Mouse (Mus musculus): ENCODE data around the gene Plekha3. TPM values are rescaled to one million over a fixed set of nuclear protein-coding genes. Genes with fewer than 3 reads are reported as not detected.
A peak's percentile ranks its signal among the peaks of the same experiment; 100 is the strongest.

Gene Plekha3
- 0.54 and 0.81 TPM in 2 replicates for polyA plus RNA-seq (2015; fragmentation: Nextera tagmentation; extraction: Ambion mirVana)

DNA sequence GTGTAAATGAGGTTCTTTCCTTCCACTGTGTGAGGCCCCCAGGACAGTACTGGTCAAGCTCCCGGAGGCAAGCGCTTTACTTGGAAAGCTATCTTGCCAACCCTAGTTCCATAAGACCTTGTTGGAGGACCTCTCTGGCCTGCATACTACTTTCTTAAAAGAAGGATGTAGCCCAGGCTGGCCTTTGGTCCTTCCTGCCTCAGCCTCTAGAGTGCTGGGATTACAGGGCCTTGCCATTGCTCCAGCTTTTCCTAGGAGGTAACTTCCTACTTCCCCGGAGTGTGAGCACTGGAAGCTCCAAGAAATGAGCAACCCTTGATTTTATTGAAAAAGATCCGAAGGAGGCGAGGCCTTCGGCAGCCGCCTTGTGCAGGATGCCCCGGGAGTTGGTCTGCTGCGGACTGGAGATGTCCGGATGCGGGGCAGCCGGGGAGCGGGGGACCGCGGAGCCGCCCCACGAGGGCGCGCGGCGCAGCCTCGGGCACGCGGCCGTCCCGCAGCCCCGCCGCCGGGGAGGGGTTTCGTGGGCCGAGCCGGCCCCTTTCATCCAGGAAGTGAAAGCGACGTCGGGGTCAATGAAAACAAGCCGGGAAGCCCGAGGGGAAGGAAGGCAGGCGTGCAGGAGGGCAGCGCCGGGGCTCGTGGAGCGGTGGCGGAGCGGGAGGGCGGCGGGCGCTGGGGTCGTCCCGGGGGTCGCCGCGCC, at the start of gene Plekha3:
TSS of gene Plekha3 (plus strand) at position 557 of the 703 bp plus-strand sequence.
- H3K9ac ChIP-seq (ENCODE audit: low read depth, low read length) = peak within 1 kb of the TSS; percentile 78
- H3K36me3 ChIP-seq (ENCODE audit: control insufficient read depth, insufficient read depth) = no peaks in the 10 kb centered on the region
- ATAC-seq (ENCODE audit: low read depth) = peak; percentile 74
- no peaks in the 10 kb centered on the region for H3K9me3 ChIP-seq (replicated peaks; ENCODE audit: control insufficient read depth, low read length)
- no peaks in the 10 kb centered on the region for H3K27me3 ChIP-seq (ENCODE audit: control insufficient read depth, insufficient read depth, low read depth, low read length)
- H3K4me1 ChIP-seq (ENCODE audit: control insufficient read depth, low read depth, low read length) = peaks cover 26% of the 10 kb centered on the region
- 4% methylated on average over 47 of the region's 52 CpGs for WGBS (ENCODE audit: insufficient replicate concordance)
- H3K27ac ChIP-seq (ENCODE audit: low read length) = peak within 1 kb of the TSS; percentile 53
- peak within 1 kb of the TSS; percentile 82 for H3K4me3 ChIP-seq (ENCODE audit: low read depth, low read length)
- peak within 1 kb of the TSS; percentile 80 for H3K4me2 ChIP-seq (ENCODE audit: low read depth, low read length)

DNA sequence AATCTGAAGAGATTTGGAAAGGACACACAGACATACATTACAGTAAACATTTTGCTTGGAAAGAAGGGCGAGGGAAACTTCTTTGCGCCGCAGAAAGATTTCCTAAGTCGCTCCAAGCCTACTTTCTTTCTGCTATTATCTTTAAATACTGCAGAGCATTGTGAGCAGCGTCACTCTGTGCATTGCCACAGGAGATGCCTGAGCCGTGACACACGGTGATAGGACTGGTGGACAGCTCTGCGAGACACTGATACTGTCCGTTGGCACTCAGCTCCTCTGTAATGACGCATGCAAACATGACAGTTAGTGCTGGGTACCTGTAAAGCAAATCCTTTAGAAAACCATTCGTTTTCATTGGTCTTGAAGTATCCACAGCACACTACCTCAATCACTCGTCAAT, 44.8 kb upstream of the Plekha3 start:
- no peaks in the 10 kb centered on the region for H3K9me3 ChIP-seq (replicated peaks; ENCODE audit: control insufficient read depth, low read length)
- H3K36me3 ChIP-seq (ENCODE audit: control insufficient read depth, insufficient read depth) = peaks cover 3% of the 10 kb centered on the region; the same call in 1 of the 2 replicates
- no peak overlapping the region for H3K27ac ChIP-seq (ENCODE audit: low read length)
- no peak for ATAC-seq (ENCODE audit: low read depth)
- H3K4me2 ChIP-seq (ENCODE audit: low read depth, low read length) = no peak overlapping the region
- 70% methylated on average over 12 of the region's 12 CpGs for WGBS (ENCODE audit: insufficient replicate concordance)
- no peak overlapping the region for H3K9ac ChIP-seq (ENCODE audit: low read depth, low read length)
- H3K4me3 ChIP-seq (ENCODE audit: low read depth, low read length) = no peak overlapping the region
- H3K4me1 ChIP-seq (ENCODE audit: control insufficient read depth, low read depth, low read length) = no peaks in the 10 kb centered on the region
- H3K27me3 ChIP-seq (ENCODE audit: control insufficient read depth, insufficient read depth, low read depth, low read length) = no peaks in the 10 kb centered on the region

DNA sequence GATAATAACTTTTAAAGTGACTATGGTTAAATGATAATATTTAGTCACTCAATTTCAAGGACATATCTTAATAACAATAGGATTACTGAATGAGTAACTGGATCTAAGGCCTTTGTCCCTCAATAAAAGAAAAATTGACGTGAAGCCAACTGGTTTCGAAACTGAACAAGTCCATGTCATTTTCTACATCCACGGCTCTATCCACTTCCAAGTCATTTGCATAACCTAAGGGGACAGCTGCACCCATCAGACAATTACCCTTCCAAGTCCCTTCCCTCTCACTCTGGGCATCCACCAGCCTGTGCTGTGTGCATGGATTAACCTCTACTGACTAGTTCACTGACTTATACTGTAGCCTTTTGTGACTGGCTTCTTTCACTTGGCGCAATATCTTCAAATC, 43.5 kb upstream of the Plekha3 start:
- H3K4me3 ChIP-seq (ENCODE audit: low read depth, low read length) = no peak overlapping the region
- ATAC-seq (ENCODE audit: low read depth) = no peak
- H3K9ac ChIP-seq (ENCODE audit: low read depth, low read length) = no peak overlapping the region
- 76% methylated on average over 4 of the region's 4 CpGs for WGBS (ENCODE audit: insufficient replicate concordance)
- no peaks in the 10 kb centered on the region for H3K4me1 ChIP-seq (ENCODE audit: control insufficient read depth, low read depth, low read length)
- no peak overlapping the region for H3K4me2 ChIP-seq (ENCODE audit: low read depth, low read length)
- H3K27ac ChIP-seq (ENCODE audit: low read length) = no peak overlapping the region
- H3K36me3 ChIP-seq (ENCODE audit: control insufficient read depth, insufficient read depth) = peaks cover 3% of the 10 kb centered on the region; the same call in 1 of the 2 replicates
- no peaks in the 10 kb centered on the region for H3K27me3 ChIP-seq (ENCODE audit: control insufficient read depth, insufficient read depth, low read depth, low read length)
- H3K9me3 ChIP-seq (replicated peaks; ENCODE audit: control insufficient read depth, low read length) = no peaks in the 10 kb centered on the region

DNA sequence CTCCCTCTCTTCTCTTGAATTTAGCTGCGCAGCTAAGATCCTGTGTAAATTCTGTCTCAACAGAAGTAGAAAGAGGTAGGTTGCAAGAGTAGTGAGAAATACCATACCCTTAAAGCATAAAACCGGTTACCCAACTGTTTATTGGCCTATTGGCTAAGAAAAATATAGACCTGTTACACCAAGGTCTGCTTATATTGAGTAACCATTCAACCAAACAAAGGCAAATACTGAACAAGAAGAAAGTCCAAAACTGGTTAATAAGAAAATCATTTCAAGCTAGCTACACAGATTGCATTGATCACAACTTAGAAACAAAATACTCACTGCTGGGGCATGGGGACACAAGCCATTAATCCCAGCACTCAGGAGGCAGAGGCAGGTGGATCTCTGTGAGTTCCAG, 35.4 kb upstream of the Plekha3 start:
- Histone ChIP-seq H3K4me2 (ENCODE audit: low read depth, low read length) (no peak overlapping the region), H3K27me3 (ENCODE audit: control insufficient read depth, insufficient read depth, low read depth, low read length) (no peaks in the 10 kb centered on the region), H3K36me3 (ENCODE audit: control insufficient read depth, insufficient read depth) (no peaks in the 10 kb centered on the region; the same call in 1 of the 2 replicates), H3K9ac (ENCODE audit: low read depth, low read length) (no peak overlapping the region), H3K4me1 (ENCODE audit: control insufficient read depth, low read depth, low read length) (no peaks in the 10 kb centered on the region), H3K4me3 (ENCODE audit: low read depth, low read length) (no peak overlapping the region), H3K27ac (ENCODE audit: low read length) (no peak overlapping the region), H3K9me3 (replicated peaks; ENCODE audit: control insufficient read depth, low read length) (no peaks in the 10 kb centered on the region)
- no peak for ATAC-seq (ENCODE audit: low read depth)
- WGBS (ENCODE audit: insufficient replicate concordance) = 77% methylated on average over 2 of the region's 2 CpGs

DNA sequence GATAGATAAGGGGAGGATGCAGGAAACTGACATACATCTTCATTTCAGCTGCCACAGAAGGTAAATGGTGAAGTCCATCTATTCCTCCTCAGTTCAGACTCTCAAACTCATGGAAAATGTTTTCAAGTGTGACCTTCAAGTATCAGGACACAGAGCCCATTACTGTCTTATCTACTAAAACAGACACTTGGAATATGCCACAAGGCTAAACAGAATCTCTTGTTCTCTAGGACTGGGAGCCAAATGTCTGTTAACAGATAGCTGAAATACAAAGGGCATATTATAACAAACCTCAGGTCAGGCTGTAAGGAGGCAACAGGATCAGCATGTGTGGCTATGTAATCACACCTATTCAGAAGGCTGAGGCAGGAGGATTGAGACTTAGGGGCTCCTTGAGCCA, 31.3 kb upstream of the Plekha3 start:
- ATAC-seq (ENCODE audit: low read depth) = no peak
- H3K9ac ChIP-seq (ENCODE audit: low read depth, low read length) = no peak overlapping the region
- no peak overlapping the region for H3K4me2 ChIP-seq (ENCODE audit: low read depth, low read length)
- H3K9me3 ChIP-seq (replicated peaks; ENCODE audit: control insufficient read depth, low read length) = no peaks in the 10 kb centered on the region
- no peak overlapping the region for H3K27ac ChIP-seq (ENCODE audit: low read length)
- H3K4me1 ChIP-seq (ENCODE audit: control insufficient read depth, low read depth, low read length) = peaks cover 12% of the 10 kb centered on the region
- no peak overlapping the region for H3K4me3 ChIP-seq (ENCODE audit: low read depth, low read length)
- H3K36me3 ChIP-seq (ENCODE audit: control insufficient read depth, insufficient read depth) = no peaks in the 10 kb centered on the region
- no peaks in the 10 kb centered on the region for H3K27me3 ChIP-seq (ENCODE audit: control insufficient read depth, insufficient read depth, low read depth, low read length)

DNA sequence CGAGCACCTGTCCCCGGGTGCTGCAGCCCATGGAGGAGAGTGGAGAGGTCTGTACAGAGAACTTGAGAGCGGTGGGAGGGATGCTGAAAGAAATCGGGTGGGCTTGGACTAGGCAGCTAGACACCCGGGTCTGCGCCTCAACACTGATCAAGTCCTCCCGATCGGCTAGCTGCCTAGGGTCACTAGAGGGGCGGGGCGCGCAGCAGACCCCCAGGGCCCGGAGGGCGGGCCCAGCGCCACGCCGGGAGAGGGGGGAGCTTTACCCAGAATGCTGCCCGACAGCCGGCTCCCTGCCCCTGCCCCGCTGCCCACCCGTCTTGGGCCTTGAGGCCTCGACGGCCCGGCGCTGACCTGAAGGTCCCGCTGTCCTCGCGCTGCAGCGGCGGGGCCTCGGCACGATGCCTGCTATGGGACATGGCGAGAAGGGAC, 27.6 kb upstream of the Plekha3 start:
- Histone ChIP-seq H3K27me3 (ENCODE audit: control insufficient read depth, insufficient read depth, low read depth, low read length) (no peaks in the 10 kb centered on the region), H3K4me3 (ENCODE audit: low read depth, low read length) (peak overlapping the region; percentile 75), H3K36me3 (ENCODE audit: control insufficient read depth, insufficient read depth) (no peaks in the 10 kb centered on the region), H3K9me3 (replicated peaks; ENCODE audit: control insufficient read depth, low read length) (no peaks in the 10 kb centered on the region), H3K4me2 (ENCODE audit: low read depth, low read length) (peak overlapping the region; percentile 94), H3K27ac (ENCODE audit: low read length) (peak overlapping the region; percentile 78; the same call in 1 of the 2 replicates), H3K9ac (ENCODE audit: low read depth, low read length) (peak overlapping the region; percentile 71), H3K4me1 (ENCODE audit: control insufficient read depth, low read depth, low read length) (peaks cover 14% of the 10 kb centered on the region)
- WGBS (ENCODE audit: insufficient replicate concordance) = 2% methylated on average over 31 of the region's 32 CpGs
- peak; percentile 11 for ATAC-seq (ENCODE audit: low read depth)

DNA sequence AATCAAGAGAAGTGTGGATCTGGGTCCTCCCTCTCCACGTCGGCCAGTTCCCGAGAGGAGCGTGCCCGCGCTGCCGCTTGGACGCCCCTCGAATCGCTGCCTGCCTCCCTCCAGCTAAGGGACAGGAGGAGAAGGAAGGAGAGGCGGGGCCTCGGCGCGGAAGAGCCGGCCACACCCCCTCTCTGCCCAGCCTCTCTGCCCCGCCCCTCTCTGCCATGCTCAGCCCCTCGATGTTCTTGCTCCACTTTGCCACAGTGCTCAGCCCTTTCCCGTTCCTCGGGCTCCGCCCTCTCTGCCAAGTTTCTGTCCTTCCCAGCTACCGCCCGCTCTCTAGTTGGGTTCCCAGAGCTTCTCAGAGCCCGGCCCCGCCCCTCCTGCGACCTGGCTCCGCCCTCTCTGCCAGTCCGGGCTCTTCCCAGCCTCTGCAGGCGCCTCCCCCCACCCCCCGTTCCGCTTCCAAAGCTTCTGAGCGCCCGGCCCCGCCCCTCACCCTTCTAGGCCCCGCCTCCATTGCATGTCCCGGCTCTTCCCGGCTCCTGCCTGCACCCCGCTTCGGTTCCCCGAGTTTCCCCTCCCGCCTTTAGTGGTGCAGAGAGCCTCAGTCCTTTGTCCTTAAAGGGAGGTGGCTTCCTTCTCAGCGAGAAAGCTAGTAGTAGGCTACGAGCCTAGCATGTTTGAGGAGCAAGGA, 27.1 kb upstream of the Plekha3 start, which contains the start of the genes Prkra and Pjvk:
TSS of gene Prkra (minus strand) at position 133 of the 688 bp plus-strand sequence.
TSS of gene Pjvk (plus strand) at position 594 of the 688 bp plus-strand sequence.
- Histone ChIP-seq H3K9me3 (replicated peaks; ENCODE audit: control insufficient read depth, low read length) (no peaks in the 10 kb centered on the region), H3K27ac (ENCODE audit: low read length) (peak within 1 kb of the TSS; percentile 78), H3K4me1 (ENCODE audit: control insufficient read depth, low read depth, low read length) (peaks cover 14% of the 10 kb centered on the region), H3K4me3 (ENCODE audit: low read depth, low read length) (peak within 1 kb of the TSS; percentile 75), H3K9ac (ENCODE audit: low read depth, low read length) (peak within 1 kb of the TSS; percentile 71), H3K4me2 (ENCODE audit: low read depth, low read length) (peak within 1 kb of the TSS; percentile 94), H3K27me3 (ENCODE audit: control insufficient read depth, insufficient read depth, low read depth, low read length) (no peaks in the 10 kb centered on the region), H3K36me3 (ENCODE audit: control insufficient read depth, insufficient read depth) (no peaks in the 10 kb centered on the region)
- ATAC-seq (ENCODE audit: low read depth) = peak; percentile 94
- WGBS (ENCODE audit: insufficient replicate concordance) = 2% methylated on average over 36 of the region's 42 CpGs

DNA sequence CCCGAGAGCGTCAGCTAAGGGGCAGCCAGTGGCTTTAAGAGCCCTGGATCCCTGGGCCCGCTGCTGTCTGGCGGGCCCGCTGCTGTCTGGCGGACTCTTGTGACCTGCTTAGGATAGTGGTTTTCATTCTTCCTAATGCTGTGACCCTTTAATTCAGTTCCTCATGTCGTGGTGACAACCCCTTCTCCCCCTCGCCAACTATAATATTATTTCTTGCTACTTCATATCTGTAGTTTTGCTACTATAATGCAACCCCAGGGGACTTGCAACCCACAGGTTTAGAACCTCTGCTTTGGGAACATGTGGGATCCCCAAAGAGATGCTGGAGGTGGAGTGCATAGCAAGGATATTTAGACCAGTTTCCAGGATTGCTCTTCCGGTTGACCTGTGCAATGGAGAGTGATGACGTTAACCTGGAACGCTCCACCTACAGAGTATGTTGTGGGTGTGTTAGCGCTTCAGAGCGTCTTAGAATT, 26.4 kb upstream of the Plekha3 start:
- peak overlapping the region; percentile 41 for H3K27ac ChIP-seq (ENCODE audit: low read length)
- no peaks in the 10 kb centered on the region for H3K36me3 ChIP-seq (ENCODE audit: control insufficient read depth, insufficient read depth)
- ATAC-seq (ENCODE audit: low read depth) = no peak

DNA sequence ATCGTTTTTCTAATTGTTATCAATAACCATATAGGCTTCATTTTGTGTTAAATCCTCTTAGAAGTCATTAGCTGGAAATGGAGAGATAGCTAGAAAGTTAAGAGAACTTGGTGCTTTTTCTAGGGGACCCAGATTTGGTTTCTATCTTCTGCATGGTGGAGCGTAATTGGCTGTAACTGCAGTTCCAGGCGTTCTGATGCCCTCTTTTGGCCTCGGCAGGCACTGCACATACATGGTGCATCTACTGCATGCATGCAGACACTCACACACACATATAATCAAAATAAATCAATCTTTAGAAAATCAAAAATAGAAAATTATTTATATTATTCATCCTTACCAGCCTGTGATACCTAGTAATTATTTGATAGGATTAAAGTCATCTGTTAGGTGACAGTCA, 22.0 kb upstream of the Plekha3 start:
- ATAC-seq (ENCODE audit: low read depth) = no peak
- Histone ChIP-seq H3K27ac (ENCODE audit: low read length) (no peak overlapping the region), H3K4me3 (ENCODE audit: low read depth, low read length) (no peak overlapping the region), H3K27me3 (ENCODE audit: control insufficient read depth, insufficient read depth, low read depth, low read length) (no peaks in the 10 kb centered on the region), H3K4me1 (ENCODE audit: control insufficient read depth, low read depth, low read length) (peaks cover 6% of the 10 kb centered on the region), H3K9me3 (replicated peaks; ENCODE audit: control insufficient read depth, low read length) (no peaks in the 10 kb centered on the region), H3K36me3 (ENCODE audit: control insufficient read depth, insufficient read depth) (no peaks in the 10 kb centered on the region), H3K4me2 (ENCODE audit: low read depth, low read length) (no peak overlapping the region), H3K9ac (ENCODE audit: low read depth, low read length) (no peak overlapping the region)
- WGBS (ENCODE audit: insufficient replicate concordance) = 71% methylated on average over 4 of the region's 4 CpGs

More for the DNA sequence above, 26.4 kb upstream of the Plekha3 start:
- H3K9me3 ChIP-seq (replicated peaks; ENCODE audit: control insufficient read depth, low read length) = no peaks in the 10 kb centered on the region
- H3K4me3 ChIP-seq (ENCODE audit: low read depth, low read length) = peak overlapping the region; percentile 75
- H3K4me2 ChIP-seq (ENCODE audit: low read depth, low read length) = peak overlapping the region; percentile 94
- no peaks in the 10 kb centered on the region for H3K27me3 ChIP-seq (ENCODE audit: control insufficient read depth, insufficient read depth, low read depth, low read length)
- 31% methylated on average over 13 of the region's 13 CpGs for WGBS (ENCODE audit: insufficient replicate concordance)
- peaks cover 14% of the 10 kb centered on the region for H3K4me1 ChIP-seq (ENCODE audit: control insufficient read depth, low read depth, low read length)
- peak overlapping the region; percentile 60 for H3K9ac ChIP-seq (ENCODE audit: low read depth, low read length)
